Mouse (Mus musculus) thymus, postnatal 36 days (tissue): ENCODE data around the gene Tlnrd1.

Source experiments
- DNase-seq, 2 experiments: peaks; one replicate each; pipeline ENCODE4 v3.0.0; 2022; ENCODE audit warnings: mixed read lengths in 2 of 2

Gene Tlnrd1

DNA sequence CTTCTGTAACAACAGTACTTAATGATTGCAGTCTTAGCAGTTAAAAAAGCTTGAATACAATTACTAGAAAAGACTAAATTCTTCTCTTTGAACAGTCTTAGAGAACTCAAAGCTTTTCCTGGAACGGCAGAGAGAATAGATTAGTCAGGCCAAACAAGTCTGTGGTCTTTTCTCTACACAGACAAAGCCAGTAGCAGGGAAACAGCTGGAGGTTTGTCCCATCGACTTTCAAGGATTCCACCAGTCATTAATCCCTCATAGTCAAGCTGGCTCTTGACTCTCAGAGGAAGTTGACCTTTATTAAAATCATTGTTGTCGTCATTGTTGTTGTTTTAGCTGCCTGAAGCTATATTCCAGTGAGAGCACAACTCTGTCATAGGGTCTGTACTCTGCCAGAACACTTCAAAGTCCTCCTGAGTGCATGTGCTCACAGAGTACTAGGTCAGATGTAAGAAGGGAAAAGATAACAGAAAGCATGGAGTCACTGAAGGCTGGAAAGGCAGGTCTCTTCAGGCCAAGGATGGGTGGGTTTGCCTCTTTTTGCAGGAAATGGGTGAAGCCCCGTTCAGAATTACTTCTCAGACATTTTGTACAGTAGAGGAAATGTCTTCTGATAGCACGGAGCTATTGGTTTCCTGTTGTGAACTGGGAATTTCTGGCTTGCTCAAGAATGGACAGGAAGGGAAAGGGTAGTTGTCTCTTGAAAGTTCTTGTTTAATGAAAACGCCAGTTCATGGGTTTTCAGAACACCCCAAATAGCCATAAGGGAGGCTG lies 41.4 kb downstream of the Tlnrd1 start:
- DNase-seq, result no peak

DNA sequence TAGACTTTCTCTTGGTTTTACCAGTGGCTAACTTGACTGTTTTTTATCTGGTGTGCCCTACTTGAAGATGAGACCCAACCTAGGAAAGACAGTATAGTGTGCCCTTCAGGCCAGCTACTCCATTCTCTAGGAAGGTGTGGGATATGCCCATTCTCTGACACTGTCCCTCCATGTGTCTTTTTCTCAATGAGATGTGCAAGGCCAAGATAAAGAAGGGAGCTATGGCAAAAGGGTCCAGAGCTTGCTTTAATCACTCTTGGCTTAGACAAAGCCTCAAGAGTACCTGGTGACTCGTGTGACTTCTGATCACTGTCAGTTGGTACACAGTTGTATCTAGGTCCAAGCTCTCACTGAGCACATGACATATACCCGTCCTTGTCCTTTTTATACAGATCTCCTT lies 44.0 kb downstream of the Tlnrd1 start:
- DNase-seq, result no peak

DNA sequence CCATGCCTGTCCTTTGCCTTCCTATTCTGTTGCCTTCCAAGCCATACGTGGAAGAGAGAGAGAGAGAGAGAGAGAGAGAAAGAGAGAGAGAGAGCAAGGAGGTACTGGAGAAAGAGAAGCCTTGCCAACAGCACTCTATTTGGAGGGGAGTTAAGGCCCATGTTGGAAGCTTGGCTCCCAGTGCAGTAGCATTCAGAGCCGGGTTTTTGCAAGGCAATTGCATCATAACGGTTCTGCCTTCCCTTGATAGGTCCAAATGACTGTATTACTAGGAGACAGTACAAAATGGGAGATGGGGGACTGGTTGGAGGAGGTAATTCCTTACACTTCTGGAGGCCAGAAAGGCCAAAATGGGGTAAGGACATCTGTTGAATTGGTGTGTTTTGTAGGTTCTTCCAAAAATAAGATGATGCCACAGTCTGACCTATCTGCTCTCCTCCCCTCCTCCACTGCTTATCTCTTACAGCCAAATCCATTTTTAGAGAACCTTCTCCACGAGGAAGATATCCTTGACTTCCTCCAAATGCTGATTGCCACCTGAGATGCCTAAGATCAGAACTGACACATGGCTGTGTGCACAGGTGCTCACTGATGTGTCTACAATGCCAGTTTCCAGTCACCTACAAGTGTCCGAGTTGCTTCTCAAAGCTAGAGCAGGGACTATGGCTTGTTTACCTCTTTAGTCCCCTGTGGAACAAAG lies 45.4 kb downstream of the Tlnrd1 start:
- no peak for DNase-seq
